Mouse (Mus musculus): ENCODE results near the gene Ebna1bp2. TPM values are rescaled to one million over a fixed set of nuclear protein-coding genes. Genes with fewer than 3 reads are reported as not detected.

Ebna1bp2 gene
- 1.1 and 21.0 TPM in 2 replicates for polyA plus RNA-seq (2012; ENCODE audit: insufficient read depth, low replicate concordance)

- TF ChIP-seq FLI1 (IDR thresholded peaks at IDR 0.05; ENCODE audit: low read length) (peak; percentile 94; the same call in 1 of the 2 replicates), GATA1 (IDR thresholded peaks at IDR 0.05; ENCODE audit: borderline replicate concordance, low read length) (no peak)
- Histone ChIP-seq H3K27me3 (replicated peaks) (peaks cover 7% of the 10 kb centered on the region), H3K36me3 (replicated peaks; ENCODE audit: low read length) (peaks cover 30% of the 10 kb centered on the region), H3K4me3 (replicated peaks) (peak within 1 kb of the TSS; percentile 98), H3K4me1 (peaks cover 21% of the 10 kb centered on the region), H3K9me3 (no peaks in the 10 kb centered on the region)
Observed at GRCm38 (mm10) chr4:118620279-118620966, at the start of gene Ebna1bp2, which contains the start of gene Cfap57. TSS of gene Ebna1bp2 (plus strand) at chr4:118620799. TSS of gene Cfap57 (minus strand) at chr4:118620777.

DNA sequence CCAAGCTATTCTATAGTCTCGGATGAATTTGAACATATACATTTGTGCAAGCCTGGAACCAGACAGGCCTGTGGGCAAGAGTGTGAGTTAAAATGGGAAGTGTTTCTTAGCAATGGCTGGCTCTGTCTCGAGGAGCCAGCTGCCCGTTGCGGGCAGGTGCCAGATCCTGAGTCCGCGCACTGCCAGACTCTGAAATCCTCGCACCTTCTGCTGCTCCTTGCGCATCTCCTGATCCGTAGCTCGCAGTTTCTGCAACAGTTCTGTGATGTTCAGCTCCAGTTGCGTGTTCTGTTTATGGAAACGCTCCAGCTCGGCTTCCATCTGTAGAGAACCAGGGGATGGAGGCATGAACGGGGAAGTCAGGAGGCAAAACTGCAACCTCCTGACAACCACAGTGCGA is 49.2 kb upstream of the Ebna1bp2 start:
- TF ChIP-seq GATA1 (IDR thresholded peaks at IDR 0.05; ENCODE audit: borderline replicate concordance, low read length): no peak
- TF ChIP-seq FLI1 (IDR thresholded peaks at IDR 0.05; ENCODE audit: low read length): no peak
- Histone ChIP-seq H3K4me1 (peaks cover 8% of the 10 kb centered on the region), H3K4me3 (replicated peaks) (no peak overlapping the region), H3K9me3 (no peaks in the 10 kb centered on the region), H3K27me3 (replicated peaks) (peaks cover 91% of the 10 kb centered on the region), H3K36me3 (replicated peaks; ENCODE audit: low read length) (no peaks in the 10 kb centered on the region)

DNA sequence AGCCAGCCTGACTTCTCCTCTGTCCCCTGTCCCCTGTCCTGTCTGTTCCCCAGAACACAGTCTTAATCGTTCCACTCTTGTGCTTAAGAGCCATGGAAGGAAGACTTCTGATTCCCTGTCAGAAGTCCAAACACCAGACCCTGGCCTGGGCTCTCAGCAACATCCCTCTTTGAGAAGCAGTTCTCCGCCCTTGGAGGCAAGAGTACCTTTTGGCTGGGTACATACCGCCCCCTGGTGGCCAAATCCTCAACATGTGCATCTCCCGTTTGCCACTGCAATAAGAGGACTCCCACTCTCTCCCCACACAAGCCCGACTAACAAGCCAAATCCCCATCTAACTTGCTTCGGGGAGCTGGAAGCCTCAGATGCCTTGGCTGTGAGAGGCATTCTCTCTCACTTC is 44.5 kb upstream of the Ebna1bp2 start:
- H3K9me3 ChIP-seq: peaks cover 12% of the 10 kb centered on the region
- H3K4me1 ChIP-seq: peaks cover 9% of the 10 kb centered on the region; the same call in 1 of the 2 replicates
- TF ChIP-seq FLI1 (IDR thresholded peaks at IDR 0.05; ENCODE audit: low read length) (no peak), GATA1 (IDR thresholded peaks at IDR 0.05; ENCODE audit: borderline replicate concordance, low read length) (no peak)
- H3K27me3 ChIP-seq (replicated peaks): peaks cover 83% of the 10 kb centered on the region
- H3K36me3 ChIP-seq (replicated peaks; ENCODE audit: low read length): no peaks in the 10 kb centered on the region
- no peak overlapping the region for H3K4me3 ChIP-seq (replicated peaks)

GRCm38 (mm10) chr4:118579313-118579712 is 41.3 kb upstream of the Ebna1bp2 start:
- H3K36me3 ChIP-seq (replicated peaks; ENCODE audit: low read length): no peaks in the 10 kb centered on the region
- TF ChIP-seq GATA1 (IDR thresholded peaks at IDR 0.05; ENCODE audit: borderline replicate concordance, low read length) (no peak), FLI1 (IDR thresholded peaks at IDR 0.05; ENCODE audit: low read length) (no peak)
- H3K27me3 ChIP-seq (replicated peaks): peaks cover 57% of the 10 kb centered on the region
- peaks cover 12% of the 10 kb centered on the region for H3K9me3 ChIP-seq
- H3K4me1 ChIP-seq: peaks cover 9% of the 10 kb centered on the region; the same call in 1 of the 2 replicates
- H3K4me3 ChIP-seq (replicated peaks): no peak overlapping the region

GRCm38 (mm10) chr4:118581508-118581907 is 39.1 kb upstream of the Ebna1bp2 start:
- TF ChIP-seq FLI1 (IDR thresholded peaks at IDR 0.05; ENCODE audit: low read length): no peak
- no peak for TF ChIP-seq GATA1 (IDR thresholded peaks at IDR 0.05; ENCODE audit: borderline replicate concordance, low read length)
- Histone ChIP-seq H3K4me1 (peaks cover 3% of the 10 kb centered on the region; the same call in 1 of the 2 replicates), H3K4me3 (replicated peaks) (no peak overlapping the region), H3K36me3 (replicated peaks; ENCODE audit: low read length) (no peaks in the 10 kb centered on the region), H3K27me3 (replicated peaks) (peaks cover 43% of the 10 kb centered on the region), H3K9me3 (peaks cover 12% of the 10 kb centered on the region)

- Histone ChIP-seq H3K27me3 (replicated peaks) (peaks cover 43% of the 10 kb centered on the region), H3K4me1 (peaks cover 3% of the 10 kb centered on the region; the same call in 1 of the 2 replicates), H3K9me3 (peaks cover 11% of the 10 kb centered on the region), H3K36me3 (replicated peaks; ENCODE audit: low read length) (no peaks in the 10 kb centered on the region), H3K4me3 (replicated peaks) (no peak overlapping the region)
- TF ChIP-seq FLI1 (IDR thresholded peaks at IDR 0.05; ENCODE audit: low read length) (no peak), GATA1 (IDR thresholded peaks at IDR 0.05; ENCODE audit: borderline replicate concordance, low read length) (no peak)
Observed at GRCm38 (mm10) chr4:118582629-118583028, 38.0 kb upstream of the Ebna1bp2 start.

- no peaks in the 10 kb centered on the region for H3K36me3 ChIP-seq (replicated peaks; ENCODE audit: low read length)
- no peaks in the 10 kb centered on the region for H3K4me1 ChIP-seq
- peak overlapping the region; percentile 59 for H3K4me3 ChIP-seq (replicated peaks)
- peaks cover 13% of the 10 kb centered on the region for H3K9me3 ChIP-seq
- peaks cover 40% of the 10 kb centered on the region for H3K27me3 ChIP-seq (replicated peaks)
- no peak for TF ChIP-seq FLI1 (IDR thresholded peaks at IDR 0.05; ENCODE audit: low read length)
Observed at GRCm38 (mm10) chr4:118589053-118589732, 31.4 kb upstream of the Ebna1bp2 start.

- no peaks in the 10 kb centered on the region for H3K36me3 ChIP-seq (replicated peaks; ENCODE audit: low read length)
- TF ChIP-seq FLI1 (IDR thresholded peaks at IDR 0.05; ENCODE audit: low read length) (no peak), GATA1 (IDR thresholded peaks at IDR 0.05; ENCODE audit: borderline replicate concordance, low read length) (no peak)
Observed at GRCm38 (mm10) chr4:118589733-118590130, 30.9 kb upstream of the Ebna1bp2 start.

DNA sequence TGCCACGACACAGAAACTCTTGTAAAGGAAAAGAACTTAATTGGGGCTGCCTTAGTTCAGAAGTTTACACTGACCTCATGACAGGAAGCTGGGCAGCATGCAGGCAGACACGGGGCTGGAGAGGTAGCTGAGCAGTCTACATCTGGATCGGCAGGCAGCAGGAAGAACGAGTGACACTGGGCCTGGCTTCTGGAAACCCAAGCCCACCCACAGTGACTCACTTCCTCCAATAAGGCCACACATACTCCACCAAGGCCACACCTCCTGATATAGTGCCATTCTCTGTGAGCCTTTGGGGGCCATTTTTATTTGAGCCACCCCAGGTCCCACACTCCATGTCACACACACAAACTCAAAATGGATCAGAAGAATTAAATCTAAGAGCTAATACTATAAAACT is 16.5 kb upstream of the Ebna1bp2 start:
- peaks cover 33% of the 10 kb centered on the region for H3K27me3 ChIP-seq (replicated peaks)
- no peak overlapping the region for H3K4me3 ChIP-seq (replicated peaks)
- no peaks in the 10 kb centered on the region for H3K36me3 ChIP-seq (replicated peaks; ENCODE audit: low read length)
- TF ChIP-seq GATA1 (IDR thresholded peaks at IDR 0.05; ENCODE audit: borderline replicate concordance, low read length) (no peak), FLI1 (IDR thresholded peaks at IDR 0.05; ENCODE audit: low read length) (no peak)
- H3K4me1 ChIP-seq: no peaks in the 10 kb centered on the region
- H3K9me3 ChIP-seq: no peaks in the 10 kb centered on the region

More at GRCm38 (mm10) chr4:118589733-118590130, 30.9 kb upstream of the Ebna1bp2 start:
- peaks cover 13% of the 10 kb centered on the region for H3K9me3 ChIP-seq
- H3K27me3 ChIP-seq (replicated peaks): peaks cover 38% of the 10 kb centered on the region
- H3K4me1 ChIP-seq: no peaks in the 10 kb centered on the region
- H3K4me3 ChIP-seq (replicated peaks): peak overlapping the region; percentile 46

- no peak overlapping the region for H3K4me3 ChIP-seq (replicated peaks)
- H3K27me3 ChIP-seq (replicated peaks): peaks cover 71% of the 10 kb centered on the region
- peaks cover 3% of the 10 kb centered on the region for H3K9me3 ChIP-seq
- TF ChIP-seq GATA1 (IDR thresholded peaks at IDR 0.05; ENCODE audit: borderline replicate concordance, low read length) (no peak), FLI1 (IDR thresholded peaks at IDR 0.05; ENCODE audit: low read length) (no peak)
- H3K4me1 ChIP-seq: peaks cover 4% of the 10 kb centered on the region; the same call in 1 of the 2 replicates
- H3K36me3 ChIP-seq (replicated peaks; ENCODE audit: low read length): no peaks in the 10 kb centered on the region
Observed at GRCm38 (mm10) chr4:118609836-118610235, 10.8 kb upstream of the Ebna1bp2 start.
